Mouse (Mus musculus) forebrain, embryonic 15.5 days (tissue): Measurements from ENCODE around the gene Cct8l1. TPM values are rescaled to one million over a fixed set of nuclear protein-coding genes. Genes with fewer than 3 reads are reported as not detected.

Source experiments
- ATAC-seq: fragments of 200-750 bp; cut with Nextera tagmentation; replicated peaks from 2 replicates; pipeline ENCODE4 v1.8.0; 2017; ENCODE audit warnings: mild to moderate bottlenecking, moderate TSS enrichment, moderate library complexity
- H3K27ac ChIP-seq: fragments of 300-500 bp; sonication (generic); replicated peaks from 2 replicates; pipeline ENCODE4 v1.5.1; 2015; ENCODE audit warnings: mild to moderate bottlenecking, inconsistent platforms
- H3K27me3 ChIP-seq: fragments of 300-500 bp; sonication (generic); 2 replicates; pipeline ENCODE4 v1.6.1; 2015; ENCODE audit warnings: inconsistent platforms
- H3K36me3 ChIP-seq: fragments of 300-500 bp; sonication (generic); 2 replicates; pipeline ENCODE4 v1.6.1; 2015; ENCODE audit warnings: mild to moderate bottlenecking, inconsistent platforms
- H3K4me1 ChIP-seq: fragments of 300-500 bp; sonication (generic); 2 replicates; pipeline ENCODE4 v1.6.1; 2015; ENCODE audit warnings: inconsistent platforms
- H3K4me2 ChIP-seq: fragments of 300-500 bp; sonication (generic); replicated peaks from 2 replicates; pipeline ENCODE4 v1.6.1; 2015; ENCODE audit warnings: mild to moderate bottlenecking, inconsistent platforms
- H3K4me3 ChIP-seq: fragments of 300-500 bp; sonication (generic); 2 replicates; pipeline ENCODE4 v1.5.1; 2015; ENCODE audit warnings: mild to moderate bottlenecking, inconsistent platforms
- H3K9ac ChIP-seq: fragments of 300-500 bp; sonication (generic); replicated peaks from 2 replicates; pipeline ENCODE4 v1.6.1; 2015; ENCODE audit warnings: mild to moderate bottlenecking, inconsistent platforms
- H3K9me3 ChIP-seq: fragments of 300-500 bp; sonication (generic); 2 replicates; pipeline ENCODE4 v1.6.1; 2016; ENCODE audit warnings: inconsistent platforms
- WGBS: fragments of 180-500 bp; shearing (Covaris S2); methylation state at CpG from one replicate; pipeline ENCODE4 v1.1.7; 2015; ENCODE audit warnings: mixed read lengths; 5-methylcytosine and 5-hydroxymethylcytosine counted together
- polyA plus RNA-seq: library from polyadenylated mRNA; unstranded; fragments of >200 nt; fragmentation: Nextera tagmentation; extraction: Ambion mirVana; gene quantifications from 2 replicates; pipeline ENCODE4 v1.2.1, GENCODE M21; 2015

Gene Cct8l1
- polyA plus RNA-seq: 0.31 TPM in 1 of 2 replicates, not detected in the other

GRCm38 (mm10) chr5:25515767-25516166 is at the start of gene Cct8l1:
Gene Cct8l1, plus strand, starts transcription at chr5:25516067.
- WGBS: 90% methylated on average over 5 of the region's 5 CpGs

GRCm38 (mm10) chr5:25472070-25472469 is 43.8 kb upstream of the Cct8l1 start:
- ATAC-seq: peak; percentile 77
- under 1% methylated on average over 6 of the region's 6 CpGs for WGBS
- H3K4me3 ChIP-seq: peak overlapping the region; percentile 36
- peaks cover 15% of the 10 kb centered on the region for H3K4me1 ChIP-seq
- no peak overlapping the region; the same call in 1 of the 2 replicates for H3K9ac ChIP-seq
- no peaks in the 10 kb centered on the region for H3K27me3 ChIP-seq
- H3K9me3 ChIP-seq: no peaks in the 10 kb centered on the region
- no peaks in the 10 kb centered on the region for H3K36me3 ChIP-seq
- peak overlapping the region; percentile 45 for H3K4me2 ChIP-seq
- peak overlapping the region; percentile 61 for H3K27ac ChIP-seq

More at GRCm38 (mm10) chr5:25515767-25516166, at the start of gene Cct8l1:
- no peak within 1 kb of the TSS for H3K4me3 ChIP-seq
- H3K4me1 ChIP-seq: no peaks in the 10 kb centered on the region
- no peak for ATAC-seq
- H3K27me3 ChIP-seq: no peaks in the 10 kb centered on the region
- no peak within 1 kb of the TSS for H3K9ac ChIP-seq
- H3K9me3 ChIP-seq: no peaks in the 10 kb centered on the region
- no peak within 1 kb of the TSS for H3K4me2 ChIP-seq
- H3K27ac ChIP-seq: no peak within 1 kb of the TSS
- no peaks in the 10 kb centered on the region for H3K36me3 ChIP-seq

GRCm38 (mm10) chr5:25475789-25476188 is 40.1 kb upstream of the Cct8l1 start:
- no peak for ATAC-seq
- 75% methylated on average over 2 of the region's 2 CpGs for WGBS

GRCm38 (mm10) chr5:25478863-25479262 is 37.0 kb upstream of the Cct8l1 start:
- H3K9ac ChIP-seq: no peak overlapping the region

More at GRCm38 (mm10) chr5:25475789-25476188, 40.1 kb upstream of the Cct8l1 start:
- H3K9ac ChIP-seq: no peak overlapping the region
- H3K9me3 ChIP-seq: no peaks in the 10 kb centered on the region
- H3K27me3 ChIP-seq: no peaks in the 10 kb centered on the region
- H3K4me1 ChIP-seq: peaks cover 15% of the 10 kb centered on the region
- H3K27ac ChIP-seq: no peak overlapping the region
- H3K4me2 ChIP-seq: no peak overlapping the region
- no peaks in the 10 kb centered on the region for H3K36me3 ChIP-seq
- no peak overlapping the region for H3K4me3 ChIP-seq

GRCm38 (mm10) chr5:25496652-25497051 is 19.2 kb upstream of the Cct8l1 start:
- WGBS: 39% methylated on average over 2 of the region's 2 CpGs
- Histone ChIP-seq H3K4me3 (peak overlapping the region; percentile 94), H3K27me3 (no peaks in the 10 kb centered on the region), H3K36me3 (no peaks in the 10 kb centered on the region), H3K9me3 (no peaks in the 10 kb centered on the region), H3K9ac (peak overlapping the region; percentile 83), H3K4me1 (peaks cover 26% of the 10 kb centered on the region), H3K4me2 (peak overlapping the region; percentile 60), H3K27ac (no peak overlapping the region)
- no peak for ATAC-seq

More at GRCm38 (mm10) chr5:25478863-25479262, 37.0 kb upstream of the Cct8l1 start:
- no peaks in the 10 kb centered on the region for H3K4me1 ChIP-seq
- no peak overlapping the region for H3K27ac ChIP-seq
- H3K27me3 ChIP-seq: no peaks in the 10 kb centered on the region
- H3K36me3 ChIP-seq: no peaks in the 10 kb centered on the region
- H3K4me2 ChIP-seq: no peak overlapping the region
- no peaks in the 10 kb centered on the region for H3K9me3 ChIP-seq
- no peak overlapping the region for H3K4me3 ChIP-seq
- ATAC-seq: no peak

- Histone ChIP-seq H3K27me3 (no peaks in the 10 kb centered on the region), H3K9me3 (no peaks in the 10 kb centered on the region), H3K4me1 (peaks cover 26% of the 10 kb centered on the region), H3K27ac (peak overlapping the region; percentile 99), H3K4me3 (peak overlapping the region; percentile 94), H3K9ac (peak overlapping the region; percentile 83), H3K36me3 (no peaks in the 10 kb centered on the region), H3K4me2 (peak overlapping the region; percentile 60)
- 0% methylated on average over 10 of the region's 10 CpGs for WGBS
- ATAC-seq: no peak
These were observed 18.5 kb upstream of the Cct8l1 start for GRCm38 (mm10) chr5:25497369-25497719.

- WGBS: under 1% methylated on average over 78 of the region's 78 CpGs
- no peaks in the 10 kb centered on the region for H3K9me3 ChIP-seq
- peaks cover 26% of the 10 kb centered on the region for H3K4me1 ChIP-seq
- peak overlapping the region; percentile 60 for H3K4me2 ChIP-seq
- peak overlapping the region; percentile 83 for H3K9ac ChIP-seq
- peak; percentile 23 for ATAC-seq
- no peaks in the 10 kb centered on the region for H3K27me3 ChIP-seq
- H3K4me3 ChIP-seq: peak overlapping the region; percentile 94
- peak overlapping the region; percentile 99 for H3K27ac ChIP-seq
- H3K36me3 ChIP-seq: no peaks in the 10 kb centered on the region
These were observed 18.0 kb upstream of the Cct8l1 start for GRCm38 (mm10) chr5:25497720-25498345.

GRCm38 (mm10) chr5:25498346-25498820 is 17.5 kb upstream of the Cct8l1 start, which contains the start of gene Kmt2c:
Gene Kmt2c, minus strand, starts transcription at chr5:25498783.
- H3K4me3 ChIP-seq: peak within 1 kb of the TSS; percentile 94
- ATAC-seq: peak; percentile 15; the same call in 1 of the 2 replicates
- 0% methylated on average over 54 of the region's 54 CpGs for WGBS
- peaks cover 26% of the 10 kb centered on the region for H3K4me1 ChIP-seq
- H3K36me3 ChIP-seq: no peaks in the 10 kb centered on the region
- peak within 1 kb of the TSS; percentile 83 for H3K9ac ChIP-seq
- no peaks in the 10 kb centered on the region for H3K9me3 ChIP-seq
- no peaks in the 10 kb centered on the region for H3K27me3 ChIP-seq
- peak within 1 kb of the TSS; percentile 99 for H3K27ac ChIP-seq
- H3K4me2 ChIP-seq: peak within 1 kb of the TSS; percentile 60

GRCm38 (mm10) chr5:25498821-25499422 is 16.9 kb upstream of the Cct8l1 start:
- Histone ChIP-seq H3K36me3 (no peaks in the 10 kb centered on the region), H3K9me3 (no peaks in the 10 kb centered on the region), H3K4me1 (peaks cover 26% of the 10 kb centered on the region), H3K27ac (peak overlapping the region; percentile 99), H3K27me3 (no peaks in the 10 kb centered on the region), H3K4me3 (peak overlapping the region; percentile 94), H3K4me2 (peak overlapping the region; percentile 56), H3K9ac (peak overlapping the region; percentile 83)
- peak; percentile 87 for ATAC-seq
- WGBS: under 1% methylated on average over 47 of the region's 87 CpGs

GRCm38 (mm10) chr5:25499423-25500398 is 16.2 kb upstream of the Cct8l1 start:
- ATAC-seq: peak; percentile 89
- H3K27me3 ChIP-seq: no peaks in the 10 kb centered on the region
- peak overlapping the region; percentile 71 for H3K9ac ChIP-seq
- no peaks in the 10 kb centered on the region for H3K9me3 ChIP-seq
- peak overlapping the region; percentile 99 for H3K27ac ChIP-seq
- peaks cover 20% of the 10 kb centered on the region for H3K4me1 ChIP-seq
- peak overlapping the region; percentile 56 for H3K4me2 ChIP-seq
- H3K36me3 ChIP-seq: no peaks in the 10 kb centered on the region
- peak overlapping the region; percentile 94 for H3K4me3 ChIP-seq
- under 1% methylated on average over 84 of the region's 90 CpGs for WGBS

GRCm38 (mm10) chr5:25500686-25501085 is 15.2 kb upstream of the Cct8l1 start:
- H3K9me3 ChIP-seq: no peaks in the 10 kb centered on the region
- H3K36me3 ChIP-seq: no peaks in the 10 kb centered on the region
- H3K27me3 ChIP-seq: no peaks in the 10 kb centered on the region
- no peak for ATAC-seq
- H3K4me2 ChIP-seq: peak overlapping the region; percentile 56
- H3K4me3 ChIP-seq: peak overlapping the region; percentile 94
- H3K9ac ChIP-seq: peak overlapping the region; percentile 71; the same call in 1 of the 2 replicates
- H3K27ac ChIP-seq: no peak overlapping the region
- H3K4me1 ChIP-seq: peaks cover 18% of the 10 kb centered on the region
- WGBS: 67% methylated on average over 7 of the region's 7 CpGs
